Mouse (Mus musculus): ENCODE results near the gene Zfp119b. TPM values are rescaled to one million over a fixed set of nuclear protein-coding genes. Genes with fewer than 3 reads are reported as not detected.

Zfp119b gene
- total and polyA plus RNA-seq, 3 experiments = 3.9 to 13.6 (median 6.5) TPM

DNA sequence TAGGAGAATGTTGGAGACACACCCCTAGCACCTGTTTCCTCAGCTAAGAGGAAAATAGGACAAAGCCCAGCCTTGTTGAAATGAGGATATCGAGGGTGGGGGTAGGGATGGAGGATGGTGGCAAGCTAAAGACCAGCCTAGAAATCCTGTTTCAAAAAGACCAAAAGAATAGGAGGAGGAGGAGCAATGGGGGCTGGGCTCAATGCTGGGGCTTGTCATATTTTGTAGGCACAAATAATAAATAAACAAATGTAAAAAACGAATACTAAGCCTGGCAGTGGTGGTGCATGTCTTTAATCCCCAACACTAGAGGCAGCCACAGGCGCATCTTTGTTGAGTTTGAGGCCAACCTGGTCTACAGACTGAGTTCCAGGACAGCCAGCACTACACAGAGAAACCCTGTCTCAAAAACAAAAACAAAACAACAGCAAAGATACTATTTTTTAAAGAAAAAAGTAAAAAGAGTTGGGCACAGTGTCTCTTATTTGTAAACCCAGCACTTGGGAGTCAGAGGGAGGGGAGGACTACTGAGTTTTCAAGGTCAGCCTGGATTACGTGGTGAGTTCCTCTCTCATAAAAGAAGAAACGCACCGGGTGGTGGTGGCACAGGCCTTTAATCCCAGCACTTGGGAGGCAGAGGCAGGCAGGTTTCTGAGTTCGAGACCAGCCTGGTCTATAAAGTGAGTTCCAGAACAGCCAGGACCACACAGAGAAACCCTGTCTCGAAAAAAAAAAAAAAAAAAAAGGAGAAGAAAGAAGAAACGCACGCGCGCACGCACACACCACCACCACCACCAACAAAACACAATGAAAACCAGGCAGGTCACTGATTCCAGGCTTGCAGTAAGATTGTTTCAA, 8.7 kb upstream of the Zfp119b start:
- Histone ChIP-seq H3K4me3 (replicated peaks in 1 of 3; ENCODE audit: low read depth in 2 of 3, low read length in 2 of 3, poor library complexity in 1 of 3) (peak overlapping the region; percentile 45 to 59 (median 59)), H3K4me1 (ENCODE audit: control insufficient read depth in 1 of 2, insufficient read depth in 2 of 2) (peaks cover 31 to 60% of the 10 kb centered on the region in 2 experiments), H3K79me2 (replicated peaks; ENCODE audit: control insufficient read depth, extremely low read depth, insufficient read depth, poor library complexity, severe bottlenecking) (peaks cover 36% of the 10 kb centered on the region), H3K36me3 (replicated peaks in 1 of 2; ENCODE audit: control insufficient read depth in 1 of 2, insufficient read depth in 1 of 2, low read length in 1 of 2) (peaks cover 47 to 62% of the 10 kb centered on the region in 2 experiments), H3K9ac (ENCODE audit: insufficient read depth, low read depth) (peak overlapping the region; percentile 69), H3K4me2 (ENCODE audit: insufficient read depth, low read depth, poor library complexity, severe bottlenecking) (peak overlapping the region; percentile 91), H3K27ac (ENCODE audit: insufficient read depth, low read depth) (peak overlapping the region; percentile 89; the same call in 1 of the 2 replicates), H3K27me3 (replicated peaks) (no peaks in the 10 kb centered on the region), H3K9me3 (replicated peaks; ENCODE audit: low read length) (no peaks in the 10 kb centered on the region)
- dilution Hi-C loops (cut with MboI; ENCODE audit: extremely low pct_ligation_motif_present, extremely low pct_unique_long_range_greater_than_20kb, low sequenced_read_pairs) (no loop called here), in situ Hi-C loops (cut with MboI; ENCODE audit: low pct_ligation_motif_present, low pct_unique_long_range_greater_than_20kb, low sequenced_read_pairs) (loop anchor here (10.0 kb wide), 1 partner anchor 63 kb away; the partner anchor contains the start of gene Zfp959)
- DNase-seq (ENCODE audit: extremely low read depth) = no peak
- TF ChIP-seq ZNF384 (IDR thresholded peaks at IDR 0.05; ENCODE audit: low read depth, low read length) (peak; percentile 70), ZKSCAN1 (IDR thresholded peaks at IDR 0.05; ENCODE audit: borderline replicate concordance, low read depth, low read length) (no peak)

GRCm38 (mm10) chr17:55957168-55957567, 7.9 kb upstream of the Zfp119b start:
- peak; percentile 60 for DNase-seq (ENCODE audit: extremely low read depth)
- peaks cover 36% of the 10 kb centered on the region for H3K79me2 ChIP-seq (replicated peaks; ENCODE audit: control insufficient read depth, extremely low read depth, insufficient read depth, poor library complexity, severe bottlenecking)
- H3K27me3 ChIP-seq (replicated peaks) = no peaks in the 10 kb centered on the region
- no peak overlapping the region for H3K9ac ChIP-seq (ENCODE audit: insufficient read depth, low read depth)
- peak overlapping the region; percentile 19; the same call in 1 of the 2 replicates for H3K4me2 ChIP-seq (ENCODE audit: insufficient read depth, low read depth, poor library complexity, severe bottlenecking)
- dilution Hi-C loops (cut with MboI; ENCODE audit: extremely low pct_ligation_motif_present, extremely low pct_unique_long_range_greater_than_20kb, low sequenced_read_pairs) (no loop called here), in situ Hi-C loops (cut with MboI; ENCODE audit: low pct_ligation_motif_present, low pct_unique_long_range_greater_than_20kb, low sequenced_read_pairs) (loop anchor here (10.0 kb wide), 1 partner anchor 62 kb away; the partner anchor contains the start of gene Zfp959)
- TF ChIP-seq KAT2A (IDR thresholded peaks at IDR 0.05; ENCODE audit: insufficient replicate concordance, low read length) (no peak), CTCF (conservative IDR thresholded peaks at IDR 0.05 in 1 of 2, IDR thresholded peaks at IDR 0.05 in 1 of 2; ENCODE audit: low read depth in 2 of 2, low read length in 2 of 2) (peak; percentile 68 to 80), MEF2A (IDR thresholded peaks at IDR 0.05; ENCODE audit: borderline replicate concordance, low read depth, low read length) (no peak), RAD21 (IDR thresholded peaks at IDR 0.05; ENCODE audit: low read depth, low read length) (peak; percentile 73), SMC3 (IDR thresholded peaks at IDR 0.05; ENCODE audit: low read depth, low read length) (peak; percentile 55), POLR2A (IDR thresholded peaks at IDR 0.05; ENCODE audit: low read depth, low read length) (0 out of 2 replicates have a peak, but pooled peaks have one; percentile 27)
- peaks cover 31 to 62% of the 10 kb centered on the region in 2 experiments for H3K4me1 ChIP-seq (ENCODE audit: control insufficient read depth in 1 of 2, insufficient read depth in 2 of 2)
- peaks cover 44 to 56% of the 10 kb centered on the region in 2 experiments for H3K36me3 ChIP-seq (replicated peaks in 1 of 2; ENCODE audit: control insufficient read depth in 1 of 2, insufficient read depth in 1 of 2, low read length in 1 of 2)
- no peak overlapping the region for H3K4me3 ChIP-seq (replicated peaks in 1 of 3; ENCODE audit: low read depth in 2 of 3, low read length in 2 of 3, poor library complexity in 1 of 3)
- H3K9me3 ChIP-seq (replicated peaks; ENCODE audit: low read length) = no peaks in the 10 kb centered on the region
- no peak overlapping the region for H3K27ac ChIP-seq (ENCODE audit: insufficient read depth, low read depth)

DNA sequence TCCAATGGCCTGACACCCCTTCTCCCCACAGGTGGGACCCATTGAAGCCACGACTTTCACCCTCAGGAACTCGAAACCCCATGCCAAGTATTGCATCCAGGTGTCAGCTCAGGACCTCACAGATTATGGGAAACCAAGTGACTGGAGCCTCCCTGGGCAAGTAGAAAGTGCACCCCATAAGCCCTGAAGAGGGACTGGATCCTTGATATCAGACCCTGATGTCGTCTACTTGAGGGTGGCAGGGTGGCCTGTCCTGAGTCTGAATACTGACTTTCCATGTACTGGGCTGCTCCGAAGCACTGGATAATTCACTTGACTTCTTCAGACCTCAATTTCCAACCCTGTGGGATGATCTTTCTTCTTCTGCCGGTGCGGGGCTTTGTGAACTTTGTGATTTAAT, 7.3 kb upstream of the Zfp119b start:
- in situ Hi-C loops (cut with MboI; ENCODE audit: low pct_ligation_motif_present, low pct_unique_long_range_greater_than_20kb, low sequenced_read_pairs) (loop anchor here (10.0 kb wide), 1 partner anchor 62 kb away; the partner anchor contains the start of gene Zfp959), dilution Hi-C loops (cut with MboI; ENCODE audit: extremely low pct_ligation_motif_present, extremely low pct_unique_long_range_greater_than_20kb, low sequenced_read_pairs) (no loop called here)
- Histone ChIP-seq H3K4me3 (replicated peaks in 1 of 3; ENCODE audit: low read depth in 2 of 3, low read length in 2 of 3, poor library complexity in 1 of 3) (no peak overlapping the region), H3K36me3 (replicated peaks in 1 of 2; ENCODE audit: control insufficient read depth in 1 of 2, insufficient read depth in 1 of 2, low read length in 1 of 2) (peaks cover 38 to 50% of the 10 kb centered on the region in 2 experiments), H3K9me3 (replicated peaks; ENCODE audit: low read length) (no peaks in the 10 kb centered on the region), H3K27me3 (replicated peaks) (no peaks in the 10 kb centered on the region), H3K79me2 (replicated peaks; ENCODE audit: control insufficient read depth, extremely low read depth, insufficient read depth, poor library complexity, severe bottlenecking) (peaks cover 36% of the 10 kb centered on the region), H3K9ac (ENCODE audit: insufficient read depth, low read depth) (no peak overlapping the region), H3K4me1 (ENCODE audit: control insufficient read depth in 1 of 2, insufficient read depth in 2 of 2) (peaks cover 31 to 63% of the 10 kb centered on the region in 2 experiments), H3K4me2 (ENCODE audit: insufficient read depth, low read depth, poor library complexity, severe bottlenecking) (no peak overlapping the region), H3K27ac (ENCODE audit: insufficient read depth, low read depth) (peak overlapping the region; percentile 16; the same call in 1 of the 2 replicates)
- no peak for DNase-seq (ENCODE audit: extremely low read depth)
- TF ChIP-seq TBP (conservative IDR thresholded peaks at IDR 0.05; ENCODE audit: low read depth, low read length) = no peak
- TF ChIP-seq MEF2A (IDR thresholded peaks at IDR 0.05; ENCODE audit: borderline replicate concordance, low read depth, low read length) = no peak
- no peak for TF ChIP-seq ZC3H11A (IDR thresholded peaks at IDR 0.05; ENCODE audit: low read depth, low read length)
